Comparison of ENCODE assay signal across 17 mouse cellular contexts in genomic region chr3:144166439-144167155, GRCm38 (mm10). TPM values are rescaled to one million over a fixed set of nuclear protein-coding genes. Genes with fewer than 3 reads are reported as not detected.
DNase-seq lines count a peak whose midpoint lies in the region; ATAC-seq lines count a peak whose summit lies in the region.
"Had no signal": no experiment of that assay in that cellular context is flagged by ENCODE, and none has a peak within 500 bp of the region (broad histone marks: within the 10 kb centered on the region; RNA-seq: fewer than 3 reads in every experiment).

No protein-coding gene starts in this region.

- no peaks in the 10 kb centered on the region for H3K36me3 ChIP-seq in midbrain, embryonic 11.5 days (ENCODE audit: control insufficient read depth, insufficient read depth, low read length)
- no peaks in the 10 kb centered on the region for H3K36me3 ChIP-seq in midbrain, embryonic 10.5 days
- no peaks in the 10 kb centered on the region for H3K36me3 ChIP-seq in hindbrain, embryonic 16.5 days (ENCODE audit: control insufficient read depth, insufficient read depth, low read length)
- H3K36me3 ChIP-seq: embryonic facial prominence, embryonic 10.5 days; heart, embryonic 15.5 days; hindbrain, embryonic 15.5 days had no signal

- H3K9ac ChIP-seq in midbrain, embryonic 11.5 days (ENCODE audit: low read length) = no peak overlapping the region
- no peak overlapping the region for H3K9ac ChIP-seq in hindbrain, embryonic 16.5 days (ENCODE audit: low read depth, low read length)
- H3K9ac ChIP-seq: heart, embryonic 15.5 days; hindbrain, embryonic 15.5 days had no signal

- no peaks in the 10 kb centered on the region for H3K9me3 ChIP-seq in midbrain, embryonic 11.5 days (ENCODE audit: control insufficient read depth, low read length)
- no peaks in the 10 kb centered on the region for H3K9me3 ChIP-seq in midbrain, embryonic 10.5 days (replicated peaks)
- no peaks in the 10 kb centered on the region for H3K9me3 ChIP-seq in hindbrain, embryonic 16.5 days (ENCODE audit: control insufficient read depth, low read length)
- H3K9me3 ChIP-seq: embryonic facial prominence, embryonic 10.5 days; heart, embryonic 15.5 days; hindbrain, embryonic 15.5 days had no signal

- H3K4me2 ChIP-seq in midbrain, embryonic 11.5 days = no peak overlapping the region
- H3K4me2 ChIP-seq in hindbrain, embryonic 16.5 days (ENCODE audit: low read length) = no peak overlapping the region
- H3K4me2 ChIP-seq: heart, embryonic 11.5 days; heart, embryonic 15.5 days; hindbrain, embryonic 15.5 days had no signal

- ATAC-seq in frontal cortex, adult (ENCODE audit: low TSS enrichment) = peak; percentile 77
- no peak for ATAC-seq in midbrain, embryonic 11.5 days (ENCODE audit: low FRiP score)
- ATAC-seq in hindbrain, embryonic 16.5 days = no peak
- ATAC-seq: forebrain, embryonic 14.5 days; inflammation-experienced regulatory T-cells, adult 6 months; intestine, postnatal 0 days had no signal

- 85% methylated on average over 8 of the region's 8 CpGs for WGBS in midbrain, embryonic 11.5 days
- WGBS in midbrain, embryonic 10.5 days = 89% methylated on average over 8 of the region's 8 CpGs
- 88% methylated on average over 8 of the region's 8 CpGs for WGBS in hindbrain, embryonic 16.5 days

- H3K4me1 ChIP-seq in midbrain, embryonic 11.5 days (ENCODE audit: control insufficient read depth, insufficient read depth, low read length) = no peaks in the 10 kb centered on the region
- H3K4me1 ChIP-seq in midbrain, embryonic 10.5 days = no peaks in the 10 kb centered on the region
- no peaks in the 10 kb centered on the region for H3K4me1 ChIP-seq in hindbrain, embryonic 16.5 days (ENCODE audit: control insufficient read depth, insufficient read depth, low read depth, low read length)
- H3K4me1 ChIP-seq: hindbrain, embryonic 15.5 days had no signal

- no peak overlapping the region for H3K4me3 ChIP-seq in midbrain, embryonic 11.5 days (ENCODE audit: low read depth, low read length)
- no peak overlapping the region for H3K4me3 ChIP-seq in midbrain, embryonic 10.5 days
- no peak overlapping the region for H3K4me3 ChIP-seq in hindbrain, embryonic 16.5 days (ENCODE audit: low read length)
- H3K4me3 ChIP-seq: embryonic facial prominence, embryonic 10.5 days; heart, adult 2 months; heart, embryonic 15.5 days; hindbrain, embryonic 15.5 days had no signal

- no peaks in the 10 kb centered on the region for H3K27me3 ChIP-seq in midbrain, embryonic 11.5 days (ENCODE audit: control insufficient read depth, insufficient read depth, low read length)
- H3K27me3 ChIP-seq in midbrain, embryonic 10.5 days (ENCODE audit: low read depth, poor library complexity, severe bottlenecking) = no peaks in the 10 kb centered on the region; the same call in 1 of the 2 replicates
- H3K27me3 ChIP-seq in hindbrain, embryonic 16.5 days (replicated peaks; ENCODE audit: control insufficient read depth, insufficient read depth, low read length) = no peaks in the 10 kb centered on the region
- H3K27me3 ChIP-seq: heart, embryonic 15.5 days; hindbrain, embryonic 15.5 days had no signal

- H3K27ac ChIP-seq in midbrain, embryonic 11.5 days (ENCODE audit: low read depth, low read length) = no peak overlapping the region
- H3K27ac ChIP-seq in midbrain, embryonic 10.5 days (replicated peaks) = no peak overlapping the region
- H3K27ac ChIP-seq in hindbrain, embryonic 16.5 days (ENCODE audit: low read depth, low read length) = no peak overlapping the region
- H3K27ac ChIP-seq: embryonic facial prominence, embryonic 10.5 days; heart, adult 2 months; heart, embryonic 15.5 days; hindbrain, embryonic 15.5 days had no signal

- DNase-seq in frontal cortex, postnatal 14 days (ENCODE audit: low spot score in 2 of 2) = no peak
- peak; percentile 56 for DNase-seq in midbrain, embryonic 11.5 days (ENCODE audit: low spot score, missing footprints)
- DNase-seq in midbrain, embryonic 10.5 days (ENCODE audit: low spot score) = no peak
- peak; percentile 26 to 47 for DNase-seq in adrenal gland, postnatal 36 days
- DNase-seq: cerebellum, adult 2 months; cerebellum, postnatal 10 days; gastrocnemius, postnatal 10 days; heart, adult 2 months had no signal

RNA-seq across cellular contexts. Expression of gene Lmo4, which starts 38.4 kb away (rescaled TPM):
- polyA plus RNA-seq in midbrain, embryonic 11.5 days (2014; fragmentation: Nextera tagmentation; extraction: Ambion mirVana) = 41.5 and 49.0 TPM in 2 replicates
- 26.8 and 27.4 TPM in 2 replicates for polyA plus RNA-seq in midbrain, embryonic 10.5 days (2016; fragmentation: Nextera tagmentation; extraction: Ambion mirVana)
- 10 to 100 TPM; 53.7 to 95.9 TPM for total RNA-seq in adrenal gland, postnatal 36 days (2021)
- polyA plus RNA-seq in hindbrain, embryonic 16.5 days (2015; fragmentation: Nextera tagmentation; extraction: Ambion mirVana) = 132 and 159 TPM in 2 replicates

Comparison
In these comparisons a context has a peak if more than half of its experiments do, and no peak if none do; other contexts are left out.
1. DNase-seq: peak in midbrain, embryonic 11.5 days (single experiment) and adrenal gland, postnatal 36 days (2 of 2); none in frontal cortex, postnatal 14 days (0 of 2) and midbrain, embryonic 10.5 days (single experiment).